Mouse (Mus musculus) brain, adult 10 weeks (tissue): ENCODE data around the gene Hoxd9. TPM values are rescaled to one million over a fixed set of nuclear protein-coding genes. Genes with fewer than 3 reads are reported as not detected.

Source experiments
- polyA plus RNA-seq: library from polyadenylated mRNA; stranded (reverse); fragments of 350-450 nt; fragmentation: Illumina TruSeq; extraction: RNeasy Lipid Tissue Mini Kit (QIAGEN cat#74804); gene quantifications from one replicate; pipeline ENCODE4 v1.2.3, GENCODE M21; 2015; ENCODE audit warnings: low read depth, low replicate concordance

Hoxd9 gene
- not detected for polyA plus RNA-seq

DNA sequence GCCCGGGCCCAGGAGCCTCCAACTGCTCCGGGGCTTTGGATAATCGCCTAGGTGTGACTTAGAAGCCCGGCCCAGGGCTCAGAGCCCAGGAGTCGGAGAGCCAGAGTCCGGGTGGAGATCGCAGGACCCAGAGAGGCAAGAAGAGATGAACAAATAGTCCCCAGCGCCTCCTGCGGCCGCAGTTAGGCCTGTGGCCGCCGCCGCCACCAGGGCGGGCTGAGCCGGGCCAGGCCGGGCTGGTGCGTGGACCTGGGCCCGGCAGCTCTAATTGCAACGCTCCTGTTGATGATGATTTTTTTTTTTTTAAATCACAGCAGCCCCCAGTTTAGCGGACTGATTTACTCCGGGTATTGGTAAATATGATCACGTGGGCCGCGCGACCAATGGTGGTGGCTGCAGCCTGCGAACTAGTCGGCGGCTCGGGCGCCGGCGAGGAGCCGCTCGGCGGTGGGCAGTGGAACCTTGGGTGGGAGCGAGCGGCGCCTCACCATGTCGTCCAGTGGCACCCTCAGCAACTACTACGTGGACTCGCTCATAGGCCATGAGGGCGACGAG lies at the start of gene Hoxd9:
Gene Hoxd9, plus strand, starts transcription at position 161 of the 555 bp plus-strand sequence.

DNA sequence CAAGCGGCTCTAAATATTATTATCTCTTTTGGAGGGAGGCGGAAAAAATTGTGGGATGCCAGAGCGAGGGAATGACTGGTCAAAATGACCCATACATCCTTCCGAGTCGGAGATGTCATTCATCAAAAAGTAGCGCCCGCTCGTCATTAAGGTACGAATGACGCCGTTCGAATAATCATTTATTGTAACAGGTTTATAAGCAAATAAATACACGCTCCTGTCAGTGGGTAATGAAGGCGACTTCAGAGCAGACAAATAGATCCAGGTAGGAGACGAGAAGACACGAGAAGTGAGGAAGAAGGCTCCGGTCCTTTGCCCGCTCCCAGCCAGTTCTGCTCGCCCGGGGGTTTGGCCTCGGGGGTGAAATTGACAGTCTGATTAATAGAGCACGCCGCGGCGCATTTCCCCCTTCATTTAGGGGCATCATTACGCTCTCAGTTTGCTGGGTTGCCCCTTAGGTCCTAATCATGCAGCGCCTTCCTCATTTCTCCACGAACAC lies 38.0 kb upstream of the Hoxd9 start, which contains the start of gene Evx2:
Gene Evx2, minus strand, starts transcription at position 51 of the 499 bp plus-strand sequence.

DNA sequence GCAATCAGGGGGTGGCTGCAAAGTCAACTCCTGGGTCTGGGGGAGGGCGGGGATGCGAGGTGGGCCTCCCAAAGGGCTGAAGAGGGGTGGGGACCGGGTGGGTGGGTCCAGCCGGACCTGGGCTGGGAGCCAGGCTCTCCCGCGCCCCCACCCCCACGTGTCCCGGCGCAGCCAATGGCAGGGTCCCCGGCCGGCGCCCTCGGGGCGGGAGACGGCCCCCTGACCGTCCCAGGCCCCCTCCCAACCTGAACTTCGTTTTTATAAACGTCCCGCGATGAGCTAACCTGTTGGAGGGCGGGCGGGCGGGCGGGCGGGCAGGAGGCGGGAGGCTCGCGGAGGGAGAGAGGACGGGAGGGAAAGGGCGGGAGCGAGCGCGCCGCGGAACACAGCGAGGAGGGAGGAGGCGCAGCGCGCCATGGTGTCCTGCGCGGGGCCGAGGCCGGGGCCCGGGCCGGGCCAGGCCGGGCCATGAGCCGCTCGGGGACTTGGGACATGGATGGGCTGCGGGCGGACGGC lies 29.6 kb upstream of the Hoxd9 start, which contains the start of gene Hoxd13:
Gene Hoxd13, plus strand, starts transcription at position 469 of the 516 bp plus-strand sequence.

DNA sequence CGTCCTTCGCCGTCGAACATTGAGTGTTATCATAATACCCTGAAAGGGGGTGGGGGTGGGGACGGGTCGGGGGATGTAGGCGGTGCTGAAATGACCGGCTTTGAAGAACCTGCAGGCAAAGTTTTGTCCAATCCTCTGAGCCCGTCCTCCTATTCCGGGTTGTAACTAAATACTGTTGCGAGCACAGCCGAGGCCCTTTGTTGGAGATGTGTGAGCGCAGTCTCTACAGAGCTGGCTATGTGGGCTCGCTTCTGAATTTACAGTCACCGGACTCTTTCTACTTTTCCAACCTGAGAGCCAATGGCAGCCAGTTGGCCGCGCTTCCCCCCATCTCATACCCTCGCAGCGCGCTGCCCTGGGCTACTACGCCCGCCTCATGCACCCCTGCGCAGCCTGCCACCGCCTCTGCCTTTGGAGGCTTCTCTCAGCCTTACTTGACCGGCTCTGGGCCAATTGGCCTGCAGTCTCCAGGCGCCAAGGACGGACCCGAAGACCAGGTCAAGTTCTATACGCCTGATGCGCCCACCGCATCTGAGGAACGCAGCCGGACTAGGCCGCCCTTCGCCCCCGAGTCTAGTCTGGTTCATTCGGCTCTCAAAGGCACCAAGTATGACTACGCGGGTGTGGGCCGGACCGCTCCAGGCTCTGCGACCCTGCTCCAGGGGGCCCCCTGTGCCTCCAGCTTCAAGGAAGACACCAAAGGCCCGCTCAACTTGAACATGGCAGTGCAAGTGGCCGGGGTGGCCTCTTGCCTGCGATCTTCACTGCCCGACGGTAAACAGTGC lies 22.5 kb upstream of the Hoxd9 start, which contains the start of gene Hoxd12:
Gene Hoxd12, plus strand, starts transcription at position 133 of the 785 bp plus-strand sequence.

DNA sequence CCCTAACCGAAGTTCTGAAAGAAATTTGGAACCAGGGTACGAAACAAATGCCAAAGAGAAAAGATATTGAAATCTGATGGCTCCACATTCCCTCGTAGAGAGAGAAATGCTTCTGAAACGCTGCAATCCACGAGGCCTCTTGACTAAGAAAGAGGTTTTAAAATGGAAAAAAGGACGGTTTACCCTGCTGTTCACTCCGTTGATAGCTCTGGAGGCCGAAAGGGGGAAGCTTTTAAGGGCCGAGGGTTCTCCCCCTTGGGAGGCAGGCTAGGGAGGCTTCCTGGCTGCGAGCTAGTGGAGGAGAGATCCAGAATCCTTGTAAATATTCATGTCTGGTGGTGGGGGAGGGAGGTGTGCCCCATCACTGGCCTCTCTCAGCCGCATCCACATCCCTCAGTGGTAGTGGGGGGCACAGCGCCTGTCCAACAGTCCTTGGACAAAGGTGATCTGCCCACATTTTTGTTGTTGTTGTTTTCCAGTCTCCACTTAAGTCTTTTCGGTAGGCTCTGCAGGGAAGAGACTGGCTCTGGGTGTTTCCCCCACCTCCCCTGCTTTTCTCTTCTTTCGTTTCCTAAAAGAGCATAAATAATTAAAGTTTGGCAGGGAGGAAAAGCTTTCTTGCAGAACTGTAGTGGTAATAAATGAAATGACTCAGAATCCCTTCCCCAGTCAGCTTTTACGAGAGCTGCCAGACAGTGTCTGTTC lies 18.5 kb upstream of the Hoxd9 start, which contains the start of gene Hoxd11:
Gene Hoxd11, plus strand, starts transcription at position 667 of the 705 bp plus-strand sequence.

DNA sequence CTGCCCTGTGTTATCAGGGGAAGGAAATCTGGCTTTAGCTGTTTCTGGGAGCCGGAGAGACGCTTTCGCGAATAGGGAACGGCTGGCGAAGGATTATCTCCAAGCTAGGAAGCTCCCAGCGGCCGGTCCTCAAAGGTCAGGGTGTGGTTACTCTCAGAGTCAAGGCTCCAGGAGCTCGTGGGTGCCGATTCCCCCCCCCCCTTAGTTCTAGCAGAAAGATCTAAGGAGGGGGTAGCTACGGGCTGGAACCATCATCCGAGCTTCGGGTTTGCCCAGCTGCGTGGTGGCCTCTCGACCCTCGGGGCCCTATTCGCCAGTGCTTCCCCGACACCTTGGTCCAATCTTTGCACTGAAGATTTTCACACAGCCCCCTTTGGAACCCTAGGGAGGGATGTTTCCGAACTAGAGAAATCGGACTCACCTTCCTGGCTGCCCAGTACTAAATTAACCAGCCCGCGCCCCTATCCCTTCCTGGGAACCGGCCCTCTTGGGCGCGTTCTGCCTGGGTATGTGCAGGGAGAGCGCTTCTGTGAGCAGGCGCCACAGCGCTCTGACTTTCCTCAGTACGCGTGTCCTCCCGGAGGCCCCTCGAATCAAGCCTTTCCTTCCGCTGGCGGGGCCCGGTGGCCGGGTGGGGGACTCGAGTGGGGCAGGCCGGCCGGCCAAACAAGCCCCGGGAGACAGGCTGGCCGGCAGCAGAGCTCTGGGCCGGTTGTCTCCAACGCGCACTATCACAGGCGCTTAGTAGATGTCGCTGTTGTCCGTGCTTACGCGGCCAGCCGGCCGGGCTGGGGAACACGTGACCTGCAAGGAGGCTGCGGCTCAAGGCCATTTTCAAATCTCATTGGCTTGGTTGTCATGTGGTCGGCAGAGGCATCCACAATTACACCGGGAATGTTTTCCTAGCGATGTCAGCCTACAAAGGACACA lies 6.2 kb upstream of the Hoxd9 start, which contains the start of gene Hoxd10:
Gene Hoxd10, plus strand, starts transcription at position 903 of the 930 bp plus-strand sequence.

DNA sequence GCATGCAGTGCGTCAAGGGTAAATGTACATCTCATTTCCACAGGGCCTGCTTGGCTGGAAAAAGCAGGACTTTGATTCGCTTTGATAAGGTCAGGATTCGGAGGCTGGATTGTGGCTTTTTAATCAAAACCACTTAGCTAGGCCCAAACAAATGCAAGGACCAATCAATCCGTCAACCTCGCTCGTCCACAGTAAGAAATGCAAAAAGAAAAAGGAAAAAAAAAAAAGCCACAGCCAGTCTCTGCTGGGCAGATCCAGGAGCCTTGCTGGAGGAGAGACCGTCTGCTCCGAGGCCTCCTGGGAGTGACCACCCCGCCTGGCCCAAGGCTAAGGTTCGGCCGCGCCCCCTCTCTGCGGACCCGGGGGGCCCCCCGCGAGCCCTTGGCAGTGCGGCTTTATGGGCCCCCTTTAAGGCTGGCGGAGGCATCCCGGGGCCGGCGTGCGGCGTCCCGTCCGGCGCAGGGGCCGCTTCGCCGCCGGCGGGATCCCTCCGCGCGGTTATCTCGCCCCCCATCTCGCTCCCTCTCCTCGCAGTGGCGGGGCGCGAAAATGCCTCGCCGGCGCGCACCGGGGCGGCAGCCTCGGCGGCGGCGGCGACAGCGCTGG lies 7.0 kb downstream of the Hoxd9 start, which contains the start of gene Hoxd8:
Gene Hoxd8, plus strand, starts transcription at position 223 of the 606 bp plus-strand sequence.

DNA sequence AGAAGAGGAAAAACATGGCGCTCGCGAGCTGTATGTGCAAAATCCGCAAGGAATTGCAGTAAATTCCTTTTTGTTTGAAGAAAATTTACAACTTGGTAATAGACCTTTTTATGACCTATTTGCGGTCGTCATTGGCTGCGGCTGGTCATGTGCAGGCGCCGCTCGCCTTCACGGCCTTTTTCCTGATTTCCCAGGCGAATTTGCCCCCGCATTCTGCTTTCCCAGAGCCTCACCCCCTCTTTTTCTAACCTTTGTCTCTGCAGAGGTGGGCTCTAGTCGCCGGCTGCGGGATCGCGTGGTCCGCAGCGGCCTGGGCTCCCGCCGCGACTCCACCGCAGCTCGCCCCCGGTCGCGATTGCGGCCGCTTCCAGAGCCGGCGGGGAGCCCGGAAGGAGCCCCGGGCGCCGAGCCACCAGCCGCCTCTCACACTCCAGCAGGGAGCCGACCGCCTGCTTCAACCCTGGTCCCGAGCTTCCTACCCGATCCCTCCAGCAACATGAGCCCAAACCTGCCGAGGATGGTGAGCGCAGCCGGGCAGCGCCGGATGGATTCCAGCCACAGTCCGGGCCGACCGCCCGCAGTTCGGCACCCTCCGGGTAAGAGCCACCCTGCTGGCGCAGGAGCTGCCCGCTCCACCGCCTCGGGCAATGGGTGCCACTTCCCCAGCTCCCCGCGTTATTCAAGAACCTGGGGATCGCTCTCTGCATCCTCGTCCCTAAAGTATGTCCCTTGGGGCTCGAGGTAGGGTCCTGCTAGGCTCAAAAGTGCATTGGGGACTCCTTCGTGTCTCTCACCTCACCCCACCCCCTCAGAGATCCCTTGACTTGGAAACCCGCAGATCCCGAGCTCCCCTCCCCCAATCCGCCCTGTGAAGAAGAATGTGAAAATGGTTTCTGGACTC lies 14.4 kb downstream of the Hoxd9 start, which contains the start of the genes Hoxd3 and Hoxd4:
Gene Hoxd3, plus strand, starts transcription at position 207 of the 901 bp plus-strand sequence.
Gene Hoxd4, plus strand, starts transcription at position 209 of the 901 bp plus-strand sequence.

DNA sequence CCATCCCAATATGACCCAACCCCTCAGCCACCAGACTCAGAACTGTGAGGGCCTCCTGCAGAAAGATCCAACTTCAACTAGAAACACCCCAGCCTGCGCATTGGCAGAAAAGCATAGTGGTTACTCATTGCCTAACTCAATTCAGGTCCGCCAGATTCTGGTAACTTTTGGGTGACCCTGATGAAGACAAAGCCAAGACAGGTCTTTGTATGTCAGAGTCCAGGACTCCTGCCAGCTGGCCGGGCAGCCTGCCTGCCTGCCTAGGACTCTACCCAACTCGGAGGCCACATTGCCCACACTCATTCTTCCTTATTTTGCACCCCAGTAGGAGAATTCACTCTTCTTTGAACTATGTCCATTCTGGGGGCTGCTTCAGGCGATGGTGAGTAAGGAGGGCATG lies 29.0 kb downstream of the Hoxd9 start, which contains the start of gene Gm28230:
Gene Gm28230, plus strand, starts transcription at position 178 of the 400 bp plus-strand sequence.

Other genes starting within 250 kb of the Hoxd9 start
- gene Lnpk, start 118.3 kb upstream of the Hoxd9 start, polyA plus RNA-seq: 43.4 TPM
- 0.24 TPM for gene Evx2, start 38.2 kb upstream of the Hoxd9 start, polyA plus RNA-seq
- not detected for gene Hoxd13, start 29.4 kb upstream of the Hoxd9 start, polyA plus RNA-seq
- gene Hoxd12, start 22.7 kb upstream of the Hoxd9 start, polyA plus RNA-seq: not detected
- not detected for gene Hoxd11, start 18.2 kb upstream of the Hoxd9 start, polyA plus RNA-seq
- gene Hoxd10, start 5.8 kb upstream of the Hoxd9 start, polyA plus RNA-seq: not detected
- gene Hoxd8, start 6.9 kb downstream of the Hoxd9 start, polyA plus RNA-seq: not detected
- not detected for gene Hoxd3, start 14.2 kb downstream of the Hoxd9 start, polyA plus RNA-seq
- not detected for gene Hoxd4, start 14.2 kb downstream of the Hoxd9 start, polyA plus RNA-seq
- not detected for gene Gm28230, start 29.0 kb downstream of the Hoxd9 start, polyA plus RNA-seq
- not detected for gene Hoxd1, start 65.3 kb downstream of the Hoxd9 start, polyA plus RNA-seq
- 60.9 TPM for gene Mtx2, start 128.1 kb downstream of the Hoxd9 start, polyA plus RNA-seq